Mouse (Mus musculus): ENCODE data around the gene Adcy9. TPM values are rescaled to one million over a fixed set of nuclear protein-coding genes. Genes with fewer than 3 reads are reported as not detected.
A peak's percentile ranks its signal among the peaks of the same experiment; 100 is the strongest.

The Adcy9 gene
- polyA plus RNA-seq, 1 experiment, result 8.6 TPM

DNA sequence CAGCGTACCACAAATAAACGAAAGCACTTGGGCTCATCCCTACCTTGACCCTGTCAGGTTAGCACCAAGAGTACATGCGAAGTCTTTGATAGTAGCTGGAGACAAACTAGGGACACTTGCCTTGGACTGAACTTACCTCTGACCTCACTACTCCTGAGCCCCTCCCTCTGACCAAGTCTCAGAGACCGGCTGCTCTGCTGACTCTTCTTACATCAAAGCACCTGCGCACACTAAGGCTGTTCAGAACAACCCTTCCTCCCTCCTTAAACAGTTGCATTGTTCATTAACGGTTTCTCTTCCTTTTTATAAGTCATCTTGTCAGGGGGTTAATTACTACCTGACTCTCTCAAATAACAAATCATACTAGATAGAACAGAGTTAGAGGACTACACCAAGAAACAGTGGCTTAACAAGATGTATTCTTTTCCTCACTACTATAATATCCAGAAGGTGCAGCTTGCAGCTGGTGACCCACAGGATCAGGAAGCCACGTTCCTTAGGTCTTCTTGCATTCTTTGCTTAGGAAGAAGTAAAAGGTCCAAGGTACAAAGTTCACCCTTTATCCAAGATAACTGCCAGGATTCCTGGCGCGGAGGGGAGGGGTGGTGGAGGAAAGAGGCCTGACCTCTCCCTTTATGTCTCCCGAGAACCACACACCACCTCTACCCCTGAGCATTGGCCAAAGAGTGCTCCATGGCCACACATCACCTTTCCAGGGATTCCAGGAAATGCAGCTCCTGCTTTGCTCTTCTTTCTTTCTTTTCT, 19.2 kb upstream of the Adcy9 start:
- DNase-seq (ENCODE audit: low read depth), result no peak
- TF ChIP-seq CTCF (IDR thresholded peaks at IDR 0.05; ENCODE audit: borderline replicate concordance, extremely low read depth, insufficient read depth, insufficient read length) (no peak), POLR2A (IDR thresholded peaks at IDR 0.05; ENCODE audit: borderline replicate concordance, extremely low read depth, insufficient read depth, insufficient read length, poor library complexity, severe bottlenecking) (no peak)

DNA sequence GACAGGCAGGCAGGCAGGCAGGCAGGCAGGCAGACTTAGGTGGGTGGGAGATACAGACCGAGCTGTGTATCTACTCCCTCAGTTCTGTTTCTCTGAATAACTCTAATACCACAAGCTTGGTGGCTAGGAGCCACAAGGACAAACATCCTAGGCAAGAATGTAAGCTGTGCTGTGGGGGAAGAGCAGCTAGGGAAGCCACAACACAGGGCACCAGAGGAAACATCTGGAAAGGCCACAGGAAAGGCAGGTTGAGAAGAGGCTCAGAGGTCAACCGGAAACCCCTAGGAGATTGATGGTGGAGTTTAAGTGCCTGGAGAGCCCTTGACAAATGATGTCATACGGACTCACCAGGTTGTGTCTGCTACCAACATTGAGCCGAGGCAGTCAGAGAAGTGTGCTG, 16.4 kb upstream of the Adcy9 start:
- DNase-seq (ENCODE audit: low read depth), result no peak
- TF ChIP-seq CTCF (IDR thresholded peaks at IDR 0.05; ENCODE audit: borderline replicate concordance, extremely low read depth, insufficient read depth, insufficient read length) (no peak), POLR2A (IDR thresholded peaks at IDR 0.05; ENCODE audit: borderline replicate concordance, extremely low read depth, insufficient read depth, insufficient read length, poor library complexity, severe bottlenecking) (no peak)

DNA sequence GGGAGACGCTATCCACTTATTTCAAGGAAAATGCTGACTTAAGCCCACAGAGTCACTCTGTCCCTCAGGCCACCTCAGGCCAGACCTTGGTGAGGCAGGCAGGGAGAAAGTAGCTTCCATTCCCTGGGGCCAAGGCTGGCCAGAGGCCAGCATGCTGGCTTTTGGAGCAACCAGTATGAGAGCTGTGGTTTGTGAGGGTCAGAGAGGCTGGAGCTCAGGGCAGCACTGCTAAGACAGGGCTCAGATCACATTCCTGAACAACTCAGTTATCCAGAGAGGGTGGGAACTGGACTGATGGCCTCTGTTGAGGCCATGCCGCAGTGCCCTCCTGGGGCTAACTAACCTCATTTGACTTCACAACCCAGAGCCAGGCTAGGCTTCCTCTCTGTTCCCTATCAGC, 15.1 kb upstream of the Adcy9 start:
- no peak for DNase-seq (ENCODE audit: low read depth)
- TF ChIP-seq CTCF (IDR thresholded peaks at IDR 0.05; ENCODE audit: borderline replicate concordance, extremely low read depth, insufficient read depth, insufficient read length) (no peak), POLR2A (IDR thresholded peaks at IDR 0.05; ENCODE audit: borderline replicate concordance, extremely low read depth, insufficient read depth, insufficient read length, poor library complexity, severe bottlenecking) (no peak)

DNA sequence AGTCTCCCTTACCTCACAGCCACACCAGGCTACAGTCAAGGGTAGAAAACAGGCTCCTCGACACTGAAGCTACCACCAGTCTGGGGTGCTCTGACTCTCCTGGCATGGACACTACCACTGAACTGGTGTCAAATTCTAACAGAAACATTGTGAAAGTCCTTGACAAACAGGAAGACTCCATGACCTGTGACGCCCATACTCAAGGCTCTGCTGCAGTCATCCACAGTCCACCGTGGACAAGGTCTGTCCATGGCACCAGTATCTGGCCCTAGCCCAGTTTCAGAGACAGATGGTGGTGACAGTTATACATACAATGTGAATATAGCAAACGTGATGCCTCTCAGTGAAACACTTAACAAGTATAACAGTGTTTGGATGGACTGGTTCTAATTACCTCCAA, 11.5 kb upstream of the Adcy9 start:
- no peak for DNase-seq (ENCODE audit: low read depth)

DNA sequence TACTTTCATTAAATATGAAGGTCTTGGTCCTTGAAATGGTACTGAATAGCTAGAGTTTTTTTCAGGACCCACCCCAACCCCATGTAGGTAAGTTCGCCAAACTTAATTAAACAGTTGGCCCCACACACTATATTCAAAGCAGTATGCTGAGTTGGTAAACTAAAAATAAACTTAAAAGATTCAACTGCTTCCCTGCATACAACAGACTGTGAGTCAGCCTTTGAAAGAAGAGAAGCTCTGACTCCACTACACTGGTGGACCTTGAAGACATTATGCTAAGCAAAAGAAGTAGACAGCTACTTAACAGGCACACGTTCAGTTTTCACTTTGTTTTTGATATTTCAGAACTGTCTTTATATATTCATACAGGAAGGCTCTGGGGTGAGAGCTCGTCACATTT, 10.7 kb upstream of the Adcy9 start:
- no peak for TF ChIP-seq CTCF (IDR thresholded peaks at IDR 0.05; ENCODE audit: borderline replicate concordance, extremely low read depth, insufficient read depth, insufficient read length)
- no peak for TF ChIP-seq POLR2A (IDR thresholded peaks at IDR 0.05; ENCODE audit: borderline replicate concordance, extremely low read depth, insufficient read depth, insufficient read length, poor library complexity, severe bottlenecking)
- DNase-seq (ENCODE audit: low read depth), result no peak

More for the DNA sequence above, 11.5 kb upstream of the Adcy9 start:
- TF ChIP-seq CTCF (IDR thresholded peaks at IDR 0.05; ENCODE audit: borderline replicate concordance, extremely low read depth, insufficient read depth, insufficient read length) (no peak), POLR2A (IDR thresholded peaks at IDR 0.05; ENCODE audit: borderline replicate concordance, extremely low read depth, insufficient read depth, insufficient read length, poor library complexity, severe bottlenecking) (no peak)

DNA sequence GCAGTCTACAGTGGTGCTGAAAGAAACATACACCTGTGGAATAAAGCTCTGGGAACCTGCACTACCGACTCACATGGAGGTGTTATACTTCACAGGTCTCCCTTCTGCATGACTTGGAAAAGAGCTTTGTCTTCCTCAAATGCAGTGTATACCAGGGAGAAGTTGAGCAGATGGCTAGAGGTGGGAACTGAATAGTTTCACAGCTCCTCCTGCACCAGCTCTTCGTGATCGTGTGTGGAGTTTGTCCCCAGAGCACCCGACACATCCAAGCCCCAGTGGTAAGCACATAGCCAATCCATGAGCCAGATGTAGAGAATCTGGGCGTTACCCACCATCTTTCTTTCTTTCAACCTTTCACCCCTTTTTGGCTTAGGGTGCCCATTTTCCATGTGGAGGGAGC, 9.9 kb upstream of the Adcy9 start:
- no peak for DNase-seq (ENCODE audit: low read depth)
- no peak for TF ChIP-seq CTCF (IDR thresholded peaks at IDR 0.05; ENCODE audit: borderline replicate concordance, extremely low read depth, insufficient read depth, insufficient read length)
- no peak for TF ChIP-seq POLR2A (IDR thresholded peaks at IDR 0.05; ENCODE audit: borderline replicate concordance, extremely low read depth, insufficient read depth, insufficient read length, poor library complexity, severe bottlenecking)

DNA sequence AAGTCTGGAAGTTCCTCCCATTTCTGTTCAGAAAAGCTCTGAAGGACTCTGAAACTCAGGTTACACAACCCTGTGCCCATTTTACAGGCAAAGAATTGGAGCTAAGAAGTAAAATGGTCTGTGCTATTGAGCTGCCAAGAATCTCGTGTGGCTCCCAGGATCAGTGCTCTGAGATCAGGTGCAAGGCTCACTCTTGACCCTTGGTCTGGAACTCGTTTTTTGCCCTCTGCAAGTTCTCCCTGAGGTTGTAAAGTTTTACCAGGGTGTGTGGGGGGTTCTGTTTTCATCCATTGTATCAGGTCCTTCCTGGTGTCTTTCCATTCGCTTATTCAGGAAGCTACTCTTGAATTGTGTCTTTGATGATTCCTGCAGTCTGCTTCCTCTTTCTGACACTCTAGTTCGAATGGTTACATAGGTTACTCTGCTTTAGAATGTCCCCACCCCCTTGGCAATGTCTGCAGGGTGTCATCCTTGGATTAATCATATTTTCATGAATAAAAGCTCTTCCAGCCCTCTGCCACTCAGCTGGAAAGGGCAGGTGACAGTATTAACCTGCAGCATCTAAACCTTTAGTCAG, 5.4 kb upstream of the Adcy9 start:
- TF ChIP-seq POLR2A (IDR thresholded peaks at IDR 0.05; ENCODE audit: borderline replicate concordance, extremely low read depth, insufficient read depth, insufficient read length, poor library complexity, severe bottlenecking), result no peak
- no peak for TF ChIP-seq CTCF (IDR thresholded peaks at IDR 0.05; ENCODE audit: borderline replicate concordance, extremely low read depth, insufficient read depth, insufficient read length)
- no peak for DNase-seq (ENCODE audit: low read depth)

DNA sequence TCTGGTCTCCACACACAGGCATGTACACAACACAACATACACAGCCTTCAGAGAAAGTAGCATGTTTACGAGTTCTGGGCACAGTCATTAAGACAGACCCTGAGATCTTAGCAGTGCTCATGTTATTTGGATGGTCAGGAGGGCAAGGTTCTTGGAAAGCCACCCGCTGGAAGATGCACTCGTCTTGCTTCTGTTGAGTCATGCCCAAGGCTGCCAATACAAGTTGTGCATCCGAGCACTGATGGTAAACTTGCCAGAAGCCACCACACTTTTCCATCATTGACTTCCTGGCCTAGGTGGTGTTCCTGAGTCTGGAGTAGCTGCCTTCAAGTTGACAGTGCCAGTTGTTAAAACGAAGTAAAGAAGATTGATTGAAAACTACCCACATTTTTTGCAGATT, 3.3 kb upstream of the Adcy9 start:
- no peak for DNase-seq (ENCODE audit: low read depth)
- TF ChIP-seq POLR2A (IDR thresholded peaks at IDR 0.05; ENCODE audit: borderline replicate concordance, extremely low read depth, insufficient read depth, insufficient read length, poor library complexity, severe bottlenecking), result no peak

DNA sequence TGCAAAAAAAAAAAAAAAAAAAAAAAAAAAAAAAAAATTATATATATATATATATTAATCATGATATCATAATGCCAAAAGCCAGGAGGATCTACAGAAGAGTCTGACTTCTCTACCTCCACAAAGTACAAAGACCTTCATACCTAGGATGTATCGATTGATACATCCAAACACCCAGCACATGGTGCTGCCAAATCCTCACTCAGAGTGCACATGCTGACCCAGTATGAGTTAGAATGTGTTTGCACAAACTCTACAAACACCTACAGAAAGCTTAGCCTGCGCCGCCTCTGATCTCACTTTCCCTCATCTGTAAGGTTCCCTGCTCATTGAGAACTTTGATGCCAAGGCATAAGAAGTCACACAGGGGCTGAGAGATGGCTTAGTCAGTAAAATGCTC, 2.7 kb upstream of the Adcy9 start:
- DNase-seq (ENCODE audit: low read depth), result no peak
- no peak for TF ChIP-seq POLR2A (IDR thresholded peaks at IDR 0.05; ENCODE audit: borderline replicate concordance, extremely low read depth, insufficient read depth, insufficient read length, poor library complexity, severe bottlenecking)
- no peak for TF ChIP-seq CTCF (IDR thresholded peaks at IDR 0.05; ENCODE audit: borderline replicate concordance, extremely low read depth, insufficient read depth, insufficient read length)

DNA sequence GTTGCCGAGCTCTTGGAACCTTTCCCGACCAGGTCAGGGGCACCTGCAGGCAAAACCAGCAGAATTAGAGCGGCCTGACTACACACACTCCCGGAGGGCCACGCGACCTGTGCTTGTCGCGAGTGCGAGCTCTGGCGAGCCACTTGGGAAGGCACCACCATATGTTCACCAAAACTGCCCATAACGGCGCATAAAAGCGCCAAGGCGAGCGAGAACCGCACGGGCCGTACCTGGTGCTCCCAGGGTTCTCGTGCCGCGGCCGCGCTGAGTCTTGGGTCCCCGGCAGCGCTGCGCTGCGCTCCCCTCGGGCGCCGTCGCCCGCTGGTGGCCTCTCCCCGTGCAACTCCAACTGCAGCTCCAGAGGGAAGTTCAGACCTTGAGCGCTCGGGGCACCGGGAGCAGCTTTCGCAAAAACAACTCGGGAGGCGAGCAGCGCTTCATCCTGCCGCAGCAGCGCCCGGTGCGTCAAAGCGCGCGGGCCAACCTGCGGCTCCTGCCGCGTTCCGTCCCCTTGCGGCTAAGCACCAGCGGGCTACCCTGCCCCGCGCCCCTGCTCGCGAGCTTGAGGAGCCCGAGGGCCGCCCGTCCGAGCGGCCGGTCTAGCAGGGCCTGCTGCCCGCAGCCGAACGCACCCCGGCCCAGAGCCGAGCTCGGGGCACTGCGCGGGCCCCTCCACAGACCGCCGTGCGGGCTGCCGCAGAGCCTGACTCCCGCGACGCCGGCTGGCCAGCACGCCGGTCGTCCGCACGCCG, 576 bp downstream of the Adcy9 start:
- DNase-seq (ENCODE audit: low read depth), result peak; percentile 64
- TF ChIP-seq CTCF (IDR thresholded peaks at IDR 0.05; ENCODE audit: borderline replicate concordance, extremely low read depth, insufficient read depth, insufficient read length) (no peak), POLR2A (IDR thresholded peaks at IDR 0.05; ENCODE audit: borderline replicate concordance, extremely low read depth, insufficient read depth, insufficient read length, poor library complexity, severe bottlenecking) (no peak)

DNA sequence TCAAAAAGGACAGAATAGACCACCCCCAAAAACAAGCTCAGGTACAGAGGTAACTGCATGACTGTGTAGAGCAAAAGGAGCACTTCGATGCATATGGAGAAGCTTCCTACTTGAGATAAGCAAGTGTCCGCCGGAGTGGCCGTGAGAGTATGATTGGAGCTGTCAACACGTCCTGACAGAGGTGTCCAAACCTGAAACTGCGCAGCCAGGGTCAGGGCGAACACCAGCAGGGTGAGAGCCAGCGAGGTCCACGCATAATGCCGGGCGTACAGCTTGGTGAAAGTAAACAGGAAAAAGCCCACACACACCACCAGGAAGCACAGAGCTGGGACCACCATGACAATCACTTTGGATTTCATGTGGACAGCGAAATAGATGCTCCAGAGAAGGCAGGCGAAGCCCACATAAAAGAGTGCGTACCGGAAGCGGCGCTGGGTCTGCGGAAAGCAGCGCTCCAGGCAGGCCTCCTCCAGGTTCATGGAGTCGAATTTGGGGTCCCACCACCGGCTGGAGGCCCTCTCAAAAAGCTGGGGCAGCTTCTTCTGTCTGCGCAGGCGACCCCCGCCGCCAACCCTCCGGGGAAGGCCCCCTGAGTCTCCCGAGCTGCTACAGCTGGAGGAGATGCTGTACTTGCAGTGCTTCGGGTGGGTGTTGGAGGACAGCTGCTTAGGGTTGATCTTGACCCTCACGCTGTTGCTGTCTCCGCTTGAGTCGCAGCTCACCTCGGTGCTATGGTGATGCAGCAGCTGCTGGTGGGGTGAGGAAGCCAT, 1.3 kb downstream of the Adcy9 start:
- DNase-seq (ENCODE audit: low read depth), result peak; percentile 45
- TF ChIP-seq POLR2A (IDR thresholded peaks at IDR 0.05; ENCODE audit: borderline replicate concordance, extremely low read depth, insufficient read depth, insufficient read length, poor library complexity, severe bottlenecking), result no peak
- no peak for TF ChIP-seq CTCF (IDR thresholded peaks at IDR 0.05; ENCODE audit: borderline replicate concordance, extremely low read depth, insufficient read depth, insufficient read length)
